Mouse (Mus musculus) lung, adult 2 months (tissue): ENCODE measurements at regions not wholly inside any gene's neighbourhood (a gene's known extent, or its start where the extent isn't known, plus 50 kb on each side); places are given as distances from the start of the nearest gene placed in this dataset.

ENCODE experiments used
- CTCF ChIP-seq: fragments of 200-500 bp; IDR thresholded peaks from 2 replicates; pipeline ENCODE4 v1.5.1; 2011; ENCODE audit warnings: mild to moderate bottlenecking, low read length, control low read depth; ENCODE audit not compliant: insufficient read depth
- POLR2A ChIP-seq: fragments of 200-500 bp; IDR thresholded peaks from 2 replicates; pipeline ENCODE4 v1.6.1; 2011; ENCODE audit warnings: low read depth, mild to moderate bottlenecking, control low read depth, low read length, borderline replicate concordance; ENCODE audit errors: extremely low read depth

- no peak for TF ChIP-seq CTCF
- no peak for TF ChIP-seq POLR2A
These were observed 244.3 kb upstream of the Zwint start for GRCm38 (mm10) chr10:72410305-72410704.
